Mouse (Mus musculus): ENCODE results near the gene Dbnl. TPM values are rescaled to one million over a fixed set of nuclear protein-coding genes. Genes with fewer than 3 reads are reported as not detected.
"Not testable (repeated sequence)": the region's sequence is repeated elsewhere in the genome, so short reads cannot be mapped to it uniquely, and the experiment has no call there.

Gene Dbnl
- total RNA-seq, 1 experiment from 2014 or later, result 184 TPM

- peak; percentile 45 for ATAC-seq (replicated peaks; ENCODE audit: insufficient number of reproducible peaks, low FRiP score, low TSS enrichment, poor library complexity, severe bottlenecking)
These were observed 1.6 kb downstream of the Dbnl start for GRCm38 (mm10) chr11:5789754-5790333.

- no peak for ATAC-seq (replicated peaks; ENCODE audit: insufficient number of reproducible peaks, low FRiP score, low TSS enrichment, poor library complexity, severe bottlenecking)
These were observed 2.1 kb downstream of the Dbnl start for GRCm38 (mm10) chr11:5790431-5790830.

- ATAC-seq (replicated peaks; ENCODE audit: insufficient number of reproducible peaks, low FRiP score, low TSS enrichment, poor library complexity, severe bottlenecking), result no peak
These were observed 7.0 kb downstream of the Dbnl start for GRCm38 (mm10) chr11:5795290-5795689.

GRCm38 (mm10) chr11:5795706-5796105 lies 7.4 kb downstream of the Dbnl start:
- ATAC-seq (replicated peaks; ENCODE audit: insufficient number of reproducible peaks, low FRiP score, low TSS enrichment, poor library complexity, severe bottlenecking), result no peak

GRCm38 (mm10) chr11:5796939-5797338 lies 8.7 kb downstream of the Dbnl start:
- ATAC-seq (replicated peaks; ENCODE audit: insufficient number of reproducible peaks, low FRiP score, low TSS enrichment, poor library complexity, severe bottlenecking), result no peak

GRCm38 (mm10) chr11:5797371-5797770 lies 9.1 kb downstream of the Dbnl start:
- no peak for ATAC-seq (replicated peaks; ENCODE audit: insufficient number of reproducible peaks, low FRiP score, low TSS enrichment, poor library complexity, severe bottlenecking)

- no peak for ATAC-seq (replicated peaks; ENCODE audit: insufficient number of reproducible peaks, low FRiP score, low TSS enrichment, poor library complexity, severe bottlenecking)
These were observed 9.6 kb downstream of the Dbnl start for GRCm38 (mm10) chr11:5797928-5798327.

GRCm38 (mm10) chr11:5799621-5800490 lies 11.6 kb downstream of the Dbnl start:
- peak; percentile 65 for ATAC-seq (replicated peaks; ENCODE audit: insufficient number of reproducible peaks, low FRiP score, low TSS enrichment, poor library complexity, severe bottlenecking)

GRCm38 (mm10) chr11:5801511-5801910 lies 13.2 kb downstream of the Dbnl start:
- ATAC-seq (replicated peaks; ENCODE audit: insufficient number of reproducible peaks, low FRiP score, low TSS enrichment, poor library complexity, severe bottlenecking), result no peak

GRCm38 (mm10) chr11:5802005-5802404 lies 13.7 kb downstream of the Dbnl start:
- ATAC-seq (replicated peaks; ENCODE audit: insufficient number of reproducible peaks, low FRiP score, low TSS enrichment, poor library complexity, severe bottlenecking), result no peak

GRCm38 (mm10) chr11:5802457-5803217 lies 14.3 kb downstream of the Dbnl start:
- no peak for ATAC-seq (replicated peaks; ENCODE audit: insufficient number of reproducible peaks, low FRiP score, low TSS enrichment, poor library complexity, severe bottlenecking)

- no peak for ATAC-seq (replicated peaks; ENCODE audit: insufficient number of reproducible peaks, low FRiP score, low TSS enrichment, poor library complexity, severe bottlenecking)
These were observed 15.3 kb downstream of the Dbnl start, which contains the start of gene Pgam2 for GRCm38 (mm10) chr11:5803551-5803981. Gene Pgam2, minus strand, starts transcription at chr11:5803733.

GRCm38 (mm10) chr11:5804174-5804573 lies 15.9 kb downstream of the Dbnl start:
- ATAC-seq (replicated peaks; ENCODE audit: insufficient number of reproducible peaks, low FRiP score, low TSS enrichment, poor library complexity, severe bottlenecking), result no peak

- no peak for ATAC-seq (replicated peaks; ENCODE audit: insufficient number of reproducible peaks, low FRiP score, low TSS enrichment, poor library complexity, severe bottlenecking)
These were observed 17.4 kb downstream of the Dbnl start for GRCm38 (mm10) chr11:5805711-5806110.

- ATAC-seq (replicated peaks; ENCODE audit: insufficient number of reproducible peaks, low FRiP score, low TSS enrichment, poor library complexity, severe bottlenecking), result no peak
These were observed 19.7 kb downstream of the Dbnl start for GRCm38 (mm10) chr11:5807956-5808355.

GRCm38 (mm10) chr11:5809487-5809886 lies 21.2 kb downstream of the Dbnl start:
- not testable (repeated sequence) for ATAC-seq (replicated peaks; ENCODE audit: insufficient number of reproducible peaks, low FRiP score, low TSS enrichment, poor library complexity, severe bottlenecking)

GRCm38 (mm10) chr11:5813381-5813780 lies 25.1 kb downstream of the Dbnl start:
- no peak for ATAC-seq (replicated peaks; ENCODE audit: insufficient number of reproducible peaks, low FRiP score, low TSS enrichment, poor library complexity, severe bottlenecking)

GRCm38 (mm10) chr11:5819223-5819622 lies 30.9 kb downstream of the Dbnl start:
- no peak for ATAC-seq (replicated peaks; ENCODE audit: insufficient number of reproducible peaks, low FRiP score, low TSS enrichment, poor library complexity, severe bottlenecking)

GRCm38 (mm10) chr11:5825432-5825831 lies 37.1 kb downstream of the Dbnl start:
- no peak for ATAC-seq (replicated peaks; ENCODE audit: insufficient number of reproducible peaks, low FRiP score, low TSS enrichment, poor library complexity, severe bottlenecking)
